Mouse (Mus musculus) liver (tissue): ENCODE results near the gene Dcaf10.
"Not testable (repeated sequence)": the region's sequence is repeated elsewhere in the genome, so short reads cannot be mapped to it uniquely, and the experiment has no call there.

ENCODE experiments used
- DNase-seq: peaks from one replicate; pipeline ENCODE4 v3.0.0-alpha.2; 2020; ENCODE audit warnings: mixed read lengths

Dcaf10 gene

DNA sequence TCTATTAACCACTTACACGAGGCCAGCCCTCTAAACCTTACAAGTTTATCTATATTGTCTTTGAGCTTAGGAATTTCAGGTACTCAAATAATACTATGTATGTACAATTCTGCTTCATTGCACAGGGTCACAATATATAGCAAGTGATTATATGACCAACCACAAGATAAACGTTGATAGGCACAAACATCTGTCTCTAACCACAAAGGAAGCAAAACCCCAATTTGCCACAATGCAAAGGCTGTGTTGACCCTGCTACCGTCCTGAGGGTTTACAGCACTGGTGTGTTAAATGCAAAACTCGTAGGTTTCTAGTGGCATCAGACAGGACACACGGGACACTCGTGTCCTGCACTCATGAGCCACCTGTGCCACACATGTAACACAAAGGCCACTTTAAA is 54.3 kb downstream of the Dcaf10 start:
- not testable (repeated sequence) for DNase-seq

DNA sequence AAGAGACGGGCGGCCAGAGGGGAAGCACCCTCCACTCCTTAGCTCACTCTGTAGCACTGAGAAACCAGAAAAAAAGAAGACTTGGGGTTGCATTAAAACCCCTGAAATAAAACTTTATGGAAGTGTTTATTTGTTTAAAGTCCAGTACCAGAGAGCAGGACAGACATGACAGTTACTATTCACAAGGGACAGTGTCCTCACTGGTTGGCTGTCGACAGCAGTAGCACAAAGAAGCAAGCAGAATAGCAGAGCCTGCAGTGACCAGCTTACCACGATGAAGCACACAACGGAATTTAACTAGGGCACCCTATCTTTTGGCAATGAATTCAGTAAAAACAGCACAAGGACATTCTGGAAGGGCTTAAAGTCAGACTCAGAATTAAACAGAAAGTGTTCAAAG is 56.4 kb downstream of the Dcaf10 start:
- DNase-seq: not testable (repeated sequence)

DNA sequence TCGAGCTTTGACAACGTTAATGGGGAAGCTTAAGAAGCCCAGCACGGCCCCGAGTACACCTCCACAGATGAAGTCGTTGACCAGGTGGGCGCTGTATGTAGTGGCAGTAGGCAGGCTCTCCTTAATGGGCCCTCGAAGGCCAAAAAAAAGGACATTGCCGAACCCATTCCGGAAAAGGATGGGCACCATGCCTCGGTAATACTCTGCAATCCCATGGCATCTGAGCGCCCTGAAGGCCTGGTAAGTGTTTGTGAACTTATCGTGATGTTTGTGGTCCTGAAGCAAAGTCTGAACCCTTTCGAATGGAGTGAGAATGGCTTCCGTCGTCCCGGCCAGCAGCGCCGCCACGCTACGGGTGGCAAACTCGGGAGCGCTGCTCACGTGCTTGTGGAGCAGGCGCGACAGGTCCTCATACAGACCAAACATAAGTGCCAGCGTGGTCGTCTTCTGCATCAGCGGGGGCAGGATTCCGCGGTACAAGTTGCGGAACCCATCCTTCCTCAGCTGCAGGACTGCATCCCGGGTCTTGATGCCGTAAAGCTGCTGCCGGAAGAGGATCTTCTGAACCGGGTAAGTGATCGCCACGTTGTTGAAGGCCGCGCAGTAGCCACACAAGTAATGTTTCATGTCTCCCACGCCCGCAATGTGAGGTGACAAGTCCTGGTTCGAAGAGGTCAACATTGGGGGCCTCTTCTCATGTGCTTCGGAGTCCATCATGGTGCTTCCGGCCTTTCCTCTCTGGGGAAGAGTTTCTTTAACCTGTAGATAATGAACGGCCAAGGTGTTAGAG is 57.7 kb downstream of the Dcaf10 start:
- DNase-seq: no peak

DNA sequence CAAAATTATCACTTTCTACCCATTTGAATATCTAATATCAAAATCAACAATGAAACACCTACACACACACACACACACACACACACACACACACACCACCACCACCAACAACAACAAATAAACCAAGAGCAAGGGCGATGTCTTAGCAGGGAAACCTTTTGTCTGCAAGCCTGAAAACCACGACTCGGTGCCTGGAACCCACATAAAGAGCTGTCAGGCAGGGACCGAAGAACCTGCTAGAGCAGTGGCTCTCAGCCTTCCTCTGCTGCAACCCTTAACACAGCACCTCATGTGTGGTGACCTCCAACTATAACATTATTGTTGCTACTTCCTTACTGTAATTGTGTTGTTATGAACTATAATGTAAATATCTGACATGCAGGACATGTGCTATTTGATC is 60.4 kb downstream of the Dcaf10 start:
- no peak for DNase-seq

DNA sequence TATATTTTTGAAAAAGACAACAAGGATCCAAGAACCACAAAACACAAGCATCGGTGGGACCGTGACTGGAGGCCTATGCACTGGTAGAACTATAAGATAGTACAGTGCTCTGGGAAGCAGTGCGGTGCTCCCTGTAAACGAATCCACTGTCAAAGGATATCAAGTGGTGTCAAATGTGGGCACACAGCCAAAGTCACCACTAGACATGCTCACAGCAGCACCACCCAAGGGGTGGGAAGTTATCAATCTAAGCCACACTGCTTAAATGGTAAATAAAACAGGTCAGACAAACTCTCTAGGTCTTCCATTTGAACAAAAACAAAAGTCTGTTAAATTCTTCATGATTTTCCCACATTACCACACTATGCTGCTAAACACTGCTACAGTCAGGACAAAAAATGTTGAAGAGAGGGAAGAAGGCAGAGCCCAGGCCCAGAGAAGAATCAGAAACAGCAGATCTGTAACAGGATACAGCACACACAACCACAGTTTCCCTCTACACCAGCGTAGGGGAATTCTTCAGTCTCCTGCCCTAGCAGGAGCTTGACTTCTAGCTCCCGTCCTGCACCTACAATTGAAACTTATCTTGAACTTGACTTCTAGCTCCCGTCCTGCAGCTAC is 61.1 kb downstream of the Dcaf10 start:
- DNase-seq: peak; percentile 86

DNA sequence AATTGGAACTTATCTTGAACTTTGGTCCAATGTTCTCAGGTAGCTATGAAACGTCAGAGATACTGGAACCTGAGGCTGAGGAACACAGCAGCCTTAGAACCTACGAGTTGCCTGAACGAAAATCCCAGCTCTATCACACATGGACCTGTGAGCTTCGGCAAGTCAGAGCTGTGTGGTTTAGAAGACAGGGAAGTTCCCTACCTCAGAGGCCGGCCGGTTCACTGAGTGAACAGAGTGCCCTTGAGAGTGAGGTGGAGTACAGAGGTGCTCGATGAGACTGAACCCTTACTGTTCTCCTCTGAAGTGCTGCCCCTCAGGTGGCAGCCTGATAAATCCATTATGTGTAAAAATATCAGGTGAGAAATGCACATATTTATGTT is 61.6 kb downstream of the Dcaf10 start:
- no peak for DNase-seq

DNA sequence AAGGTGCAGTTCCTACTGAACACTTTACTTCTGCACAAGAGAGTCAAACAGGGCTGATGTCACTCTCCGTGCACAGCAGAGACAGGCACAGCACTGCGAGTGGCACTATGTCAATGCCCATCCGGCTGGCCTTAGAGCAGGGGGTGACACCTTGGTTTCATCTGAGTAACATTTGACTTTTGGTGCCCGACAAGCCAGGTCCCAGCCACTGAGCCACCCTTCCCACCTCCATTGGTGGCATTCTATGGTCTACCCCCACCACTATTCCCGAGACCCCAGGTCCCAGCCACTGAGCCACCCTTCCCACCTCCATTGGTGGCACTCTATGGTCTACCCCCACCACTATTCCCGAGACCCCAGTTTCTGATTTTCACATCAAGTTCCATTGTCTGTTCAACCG is 62.2 kb downstream of the Dcaf10 start:
- no peak for DNase-seq

DNA sequence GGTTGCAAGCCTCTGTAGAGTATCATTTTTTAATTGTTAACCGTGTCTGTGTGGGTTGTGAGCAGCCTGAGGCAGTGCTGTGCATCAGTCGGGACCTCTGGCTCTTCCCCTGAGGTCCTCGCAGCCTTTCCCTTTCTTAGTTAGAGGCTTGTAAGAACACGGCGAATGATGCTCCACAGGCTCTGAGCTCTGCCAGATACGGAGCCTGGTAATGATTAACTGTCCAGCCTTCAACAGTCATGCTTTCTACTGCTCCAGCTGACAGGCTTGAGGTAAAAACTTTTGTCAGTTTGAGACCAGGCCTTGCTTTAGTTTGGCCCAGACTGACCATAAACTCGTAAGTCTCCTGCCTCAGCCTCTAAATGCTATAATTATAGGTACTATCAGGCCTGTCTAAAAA is 63.4 kb downstream of the Dcaf10 start:
- no peak for DNase-seq

DNA sequence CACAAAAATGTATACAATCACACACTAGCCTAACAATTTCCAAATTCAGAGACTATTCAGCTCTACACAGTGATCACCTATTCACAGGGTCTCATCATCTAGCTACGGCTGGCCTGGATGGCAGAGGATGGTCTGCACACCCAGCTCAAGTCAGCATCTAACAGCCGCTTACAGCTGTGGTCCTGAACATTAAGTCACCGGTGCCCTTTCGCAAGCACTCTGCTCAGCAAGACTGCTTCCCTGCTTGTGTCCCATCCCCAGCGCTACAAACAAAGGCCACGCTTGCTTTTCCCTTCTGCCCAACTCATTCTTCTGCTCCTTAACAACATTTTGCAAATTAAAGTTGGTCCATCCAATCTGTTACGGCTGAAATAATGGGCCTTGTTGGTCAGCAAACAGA is 64.5 kb downstream of the Dcaf10 start:
- DNase-seq: peak; percentile 27

DNA sequence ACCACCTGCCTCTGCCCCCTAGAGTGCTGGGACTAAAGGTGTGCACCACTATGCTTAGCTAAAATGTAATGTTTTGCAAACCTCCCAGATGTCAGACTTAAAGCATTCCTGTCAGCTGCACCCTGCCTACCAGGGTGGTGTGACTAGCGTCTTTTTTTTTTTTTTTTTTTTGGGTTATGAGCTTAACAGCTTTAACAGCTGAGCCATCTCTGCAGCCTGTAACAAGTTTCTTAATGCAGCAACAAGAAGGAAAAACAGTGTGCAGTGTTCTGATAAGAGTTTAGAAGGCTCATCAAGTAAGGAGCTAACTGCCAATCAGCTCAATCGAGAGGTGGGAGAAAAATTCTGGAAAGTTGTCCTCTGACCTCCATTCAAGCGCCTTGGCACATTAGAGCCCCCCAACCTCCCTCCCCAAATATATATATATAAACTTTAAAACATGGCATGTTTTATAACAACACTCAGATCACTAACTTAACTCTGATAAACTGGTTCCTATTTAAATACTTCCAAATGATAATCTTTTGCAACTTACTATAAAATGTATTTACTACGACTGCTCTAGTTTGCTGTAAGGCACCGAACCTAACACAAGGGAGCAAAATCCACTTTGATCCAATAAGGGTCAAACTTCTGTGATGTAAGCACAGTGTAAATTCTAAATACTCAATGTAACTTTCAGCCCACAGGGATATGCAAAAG is 65.3 kb downstream of the Dcaf10 start:
- peak; percentile 46 for DNase-seq

DNA sequence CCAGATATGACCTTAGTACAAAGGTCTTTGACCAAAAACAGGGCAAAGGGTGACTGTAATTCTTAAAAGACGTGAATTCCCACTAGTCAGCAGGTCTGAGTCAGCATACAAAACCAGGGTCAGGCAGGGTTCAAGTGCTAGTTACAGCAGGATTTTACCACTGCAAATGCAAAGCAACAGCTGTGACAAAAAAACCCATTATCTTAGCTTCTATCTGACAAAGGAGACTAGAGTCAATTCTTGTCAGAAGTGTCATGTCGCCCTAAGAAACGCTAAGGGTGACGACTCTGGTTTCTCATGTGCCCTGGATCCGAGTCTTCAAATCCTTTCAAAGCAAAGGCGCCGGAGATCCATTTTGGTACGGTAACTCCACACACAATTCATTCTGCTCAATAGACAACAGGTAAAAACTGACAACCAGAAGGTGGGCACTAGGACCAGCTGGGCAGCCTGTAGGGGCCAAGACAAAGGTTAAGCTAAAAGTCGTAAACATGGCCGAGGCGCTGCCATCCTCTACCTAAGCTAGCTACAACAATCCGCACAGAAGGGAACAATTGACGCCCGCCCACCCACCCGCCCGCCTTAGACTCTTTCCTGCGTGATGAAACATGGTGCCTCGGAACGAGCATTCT is 65.9 kb downstream of the Dcaf10 start:
- peak; percentile 53 for DNase-seq

DNA sequence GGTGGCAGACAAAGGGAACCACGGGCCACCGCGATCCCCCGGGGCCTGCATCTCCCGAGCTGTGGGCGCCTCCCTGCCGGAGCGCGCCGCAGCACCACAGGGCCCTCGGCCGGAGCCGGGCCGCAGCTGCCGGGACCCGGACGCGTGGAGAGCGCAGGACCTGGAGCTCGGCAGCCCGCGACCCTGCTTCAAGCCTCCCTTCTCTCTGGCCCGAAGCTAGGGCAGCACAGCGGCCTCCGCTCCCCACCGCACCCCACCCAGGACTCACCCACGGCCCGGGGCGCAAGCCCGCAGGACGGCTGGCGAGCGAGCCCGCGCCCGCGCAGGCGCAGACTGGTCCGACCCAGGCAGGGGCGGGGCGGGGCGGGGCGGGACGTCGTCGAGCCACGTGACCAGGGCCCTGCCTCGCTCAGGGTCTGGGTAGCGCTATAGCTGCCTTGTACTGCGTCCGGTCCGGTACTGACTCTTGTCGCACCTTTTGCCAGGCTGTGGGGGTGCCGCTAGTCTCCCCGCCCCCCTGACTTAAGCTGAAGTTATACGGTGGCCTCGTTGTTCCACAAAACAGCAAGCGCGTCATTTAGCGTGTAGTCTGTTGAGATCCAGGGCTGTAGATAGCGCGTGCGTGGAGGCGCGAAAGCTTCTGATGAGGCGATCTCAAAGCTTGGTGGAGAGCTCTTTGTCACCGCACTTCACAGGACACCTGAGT is 66.7 kb downstream of the Dcaf10 start, which contains the start of gene Slc25a51:
TSS of gene Slc25a51 (minus strand) at position 340 of the 706 bp plus-strand sequence.
- peak; percentile 95 for DNase-seq

DNA sequence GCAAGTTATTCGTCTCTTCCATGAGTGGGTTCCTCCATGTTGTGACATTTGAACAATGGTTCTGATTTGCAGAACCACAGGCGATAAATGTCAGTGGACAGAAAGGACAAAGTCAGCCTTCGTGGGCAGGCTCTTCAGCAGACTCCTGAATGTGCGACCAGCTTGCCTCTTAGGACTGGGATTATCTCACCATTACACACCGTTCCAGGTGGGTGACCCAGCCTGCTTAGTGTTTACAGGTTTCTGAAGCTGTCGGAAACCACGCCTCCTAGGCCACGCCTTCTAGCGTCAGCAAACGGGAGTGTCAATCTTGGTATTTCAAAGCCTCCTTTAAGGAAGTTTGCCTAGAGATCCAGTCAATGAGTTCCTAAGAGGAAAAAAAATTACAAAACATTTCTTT is 67.4 kb downstream of the Dcaf10 start:
- peak; percentile 95 for DNase-seq

DNA sequence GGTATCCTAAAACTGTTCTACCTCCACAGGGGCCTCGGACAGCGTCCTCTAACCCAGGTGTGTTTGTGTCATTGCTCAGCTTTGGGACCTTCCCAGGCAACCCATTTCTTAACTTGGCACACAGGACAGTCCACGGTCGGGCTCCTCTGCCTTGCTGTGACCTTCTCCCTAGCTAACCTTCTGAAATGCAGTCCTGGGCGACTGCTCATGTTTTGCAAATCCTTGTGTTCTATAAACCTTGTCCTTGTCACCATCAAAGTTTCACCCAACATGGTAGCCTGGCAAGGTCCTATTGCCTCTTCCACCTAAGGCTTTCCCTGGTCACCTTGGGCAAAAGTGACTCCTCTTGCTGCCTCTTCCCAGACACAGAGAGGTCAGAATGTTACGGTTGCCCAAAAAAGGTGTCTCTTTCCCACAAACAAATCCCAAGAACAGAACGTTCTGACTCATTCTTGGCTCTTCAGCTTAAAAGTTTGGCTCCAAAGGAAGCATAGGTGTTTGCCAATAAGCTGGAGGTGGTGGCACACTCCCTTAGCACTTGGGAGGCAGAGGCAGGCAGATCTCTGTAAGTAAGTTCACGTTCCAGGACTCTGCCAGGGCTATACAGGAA is 69.4 kb downstream of the Dcaf10 start:
- DNase-seq: no peak

DNA sequence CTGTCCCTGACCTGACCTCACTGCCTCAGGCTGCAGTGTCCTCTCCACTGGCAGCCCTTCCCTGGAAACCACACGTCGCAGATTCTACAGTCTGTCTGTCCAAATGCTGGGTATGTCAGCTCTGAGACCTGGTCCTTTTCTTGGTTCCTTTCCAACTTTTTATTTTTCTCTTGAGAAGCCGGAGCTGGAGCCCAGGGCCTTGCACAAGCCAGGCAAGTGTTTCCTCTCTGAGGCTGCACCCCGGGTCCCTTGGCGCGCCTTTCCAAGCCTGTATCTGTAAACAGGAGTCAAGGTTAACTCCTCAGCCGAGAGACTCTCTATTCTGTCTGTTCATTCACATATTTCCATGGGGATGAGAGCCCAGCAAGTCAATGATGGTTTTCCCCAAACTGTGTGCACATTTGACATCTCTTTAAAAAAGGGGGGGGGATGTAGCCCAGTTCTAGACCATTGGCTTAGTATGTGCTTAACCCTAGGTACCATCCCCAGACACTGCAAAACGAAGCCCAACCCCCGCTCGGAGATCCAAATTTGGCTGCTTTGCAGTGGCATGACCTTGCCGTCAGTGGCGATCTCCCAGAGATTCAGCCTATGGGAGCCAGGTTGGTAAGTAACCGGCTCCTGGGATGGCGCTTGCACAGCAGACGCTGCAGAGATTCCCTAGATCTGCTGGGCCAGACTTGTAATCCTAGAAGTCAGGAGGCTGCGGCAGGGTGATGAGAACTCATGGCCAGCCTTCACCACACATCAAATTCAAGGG is 70.7 kb downstream of the Dcaf10 start:
- no peak for DNase-seq

DNA sequence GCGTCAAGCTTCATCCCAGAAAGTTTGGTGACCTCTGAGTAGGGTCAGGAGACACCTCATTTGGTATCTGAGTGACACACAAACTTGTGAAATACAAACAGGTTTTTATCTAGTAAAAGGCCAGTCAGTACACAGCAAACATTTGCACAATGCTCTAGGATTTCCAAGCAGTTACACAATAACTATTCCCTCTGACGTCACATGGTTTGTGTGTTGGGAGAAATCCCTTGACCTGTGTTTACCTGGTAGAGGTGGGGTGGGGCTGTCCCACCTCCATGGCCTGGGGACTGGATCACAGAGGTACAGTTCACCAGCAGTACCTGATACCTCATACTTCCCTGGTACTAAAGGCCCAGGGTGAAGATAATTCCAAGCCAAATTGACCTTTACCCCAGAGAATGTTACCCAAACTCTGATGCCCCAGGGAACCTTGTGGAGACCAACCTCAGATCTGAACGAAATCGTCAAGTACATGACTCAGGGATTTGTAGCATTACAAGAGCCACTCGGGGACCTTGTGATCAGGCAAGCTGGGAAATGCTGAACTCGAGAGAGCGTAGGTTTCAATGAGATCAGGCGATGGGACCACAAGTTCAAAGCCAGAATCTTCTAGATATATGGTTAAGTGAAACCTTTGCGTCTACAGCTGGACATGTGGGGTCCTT is 71.9 kb downstream of the Dcaf10 start:
- no peak for DNase-seq

DNA sequence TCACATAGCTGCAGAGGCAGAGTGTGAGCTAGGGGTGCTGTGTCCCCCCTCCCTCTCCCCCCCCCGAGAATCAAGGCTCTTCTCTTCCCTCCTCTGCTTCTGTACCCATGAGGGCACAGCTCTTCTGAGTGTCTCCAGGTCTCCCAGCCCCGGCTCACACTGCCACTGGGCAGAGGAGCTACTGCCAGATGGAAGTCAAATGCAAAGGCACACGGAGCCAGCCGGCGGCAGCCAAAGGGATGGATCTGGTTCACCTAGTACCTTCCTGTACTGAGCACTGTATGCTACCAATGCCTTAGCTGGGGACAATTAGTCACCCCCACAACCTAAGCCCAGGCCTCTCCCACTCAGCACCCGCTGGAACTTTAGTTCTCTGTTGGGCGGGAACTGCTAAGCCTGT is 74.4 kb downstream of the Dcaf10 start:
- no peak for DNase-seq

DNA sequence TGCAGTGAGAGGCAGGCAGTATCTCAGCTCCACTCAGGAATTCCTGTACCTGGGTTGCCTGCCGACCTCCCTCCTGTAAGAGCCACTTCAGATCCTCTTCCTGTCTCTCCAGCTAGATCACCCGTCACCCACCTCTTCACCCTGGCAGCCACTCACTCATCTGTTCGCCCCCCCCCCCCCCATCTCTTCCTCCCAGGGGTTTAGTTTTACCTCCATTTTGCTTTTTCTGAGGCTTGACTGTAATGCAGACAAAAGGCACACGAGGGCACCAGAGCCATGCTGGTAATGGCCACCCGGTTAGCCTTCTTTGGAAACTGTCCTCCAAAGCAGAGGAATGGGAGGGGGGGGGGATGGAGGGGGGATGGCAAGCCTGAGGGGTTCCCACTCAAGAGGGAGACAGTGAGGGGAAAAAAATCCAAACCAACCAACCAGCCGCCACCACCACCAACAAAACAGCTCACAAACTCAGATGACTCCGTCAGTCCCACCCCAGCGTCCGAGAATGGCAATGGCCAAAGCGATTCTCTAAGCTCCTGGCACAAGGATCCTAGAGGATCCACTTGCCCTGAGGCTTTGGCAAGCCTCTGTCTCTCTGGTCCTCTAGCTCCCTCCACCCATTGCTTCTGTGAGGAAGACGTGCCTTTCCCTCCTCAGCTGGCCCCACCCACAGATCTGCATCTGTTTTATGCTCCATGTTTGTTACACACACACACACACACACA is 76.5 kb downstream of the Dcaf10 start:
- peak; percentile 53 for DNase-seq

DNA sequence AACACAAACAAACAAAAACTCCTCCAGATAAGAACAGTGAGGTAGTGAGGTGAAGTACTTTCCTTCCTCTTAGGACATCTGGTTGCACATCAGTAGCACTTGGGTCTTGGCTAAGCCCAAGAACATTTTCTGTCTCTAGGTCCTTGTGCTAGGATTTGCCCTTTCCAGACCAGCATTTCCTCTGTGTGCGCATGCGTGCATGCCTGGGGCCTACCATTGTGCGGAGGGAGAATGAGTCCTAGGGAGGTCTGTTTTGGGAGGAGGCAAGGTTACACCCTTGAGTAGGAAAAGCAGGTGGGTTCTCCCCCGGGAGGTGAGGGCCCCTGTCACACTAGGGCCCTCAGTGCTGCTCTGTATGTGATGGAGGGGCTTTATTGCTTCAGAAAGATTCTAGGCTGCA is 77.2 kb downstream of the Dcaf10 start:
- no peak for DNase-seq

DNA sequence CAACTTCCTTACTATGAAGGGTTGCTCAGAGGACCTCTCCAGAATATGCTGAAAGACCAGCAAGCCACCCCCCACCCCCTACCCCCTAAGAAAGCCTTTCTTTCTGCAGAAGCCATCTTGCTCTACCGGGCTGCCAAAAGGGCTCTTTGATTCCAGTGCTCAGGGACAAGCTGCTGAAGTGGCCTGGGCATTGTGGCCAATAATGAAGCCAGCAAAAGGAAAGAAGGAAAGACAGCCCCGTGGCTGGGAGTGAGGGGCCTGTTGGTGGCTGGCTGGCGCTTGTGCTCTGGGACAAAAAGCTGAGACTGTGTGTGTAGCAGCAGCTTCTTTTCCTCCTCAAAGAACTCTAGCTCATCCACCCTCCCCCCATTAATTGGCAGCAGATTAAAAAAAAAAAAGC is 78.8 kb downstream of the Dcaf10 start:
- no peak for DNase-seq
